Mouse (Mus musculus): Measurements from ENCODE around the gene Csmd2. TPM values are rescaled to one million over a fixed set of nuclear protein-coding genes. Genes with fewer than 3 reads are reported as not detected.

Gene Csmd2
- total RNA-seq, 1 experiment, result 0.80 TPM

DNA sequence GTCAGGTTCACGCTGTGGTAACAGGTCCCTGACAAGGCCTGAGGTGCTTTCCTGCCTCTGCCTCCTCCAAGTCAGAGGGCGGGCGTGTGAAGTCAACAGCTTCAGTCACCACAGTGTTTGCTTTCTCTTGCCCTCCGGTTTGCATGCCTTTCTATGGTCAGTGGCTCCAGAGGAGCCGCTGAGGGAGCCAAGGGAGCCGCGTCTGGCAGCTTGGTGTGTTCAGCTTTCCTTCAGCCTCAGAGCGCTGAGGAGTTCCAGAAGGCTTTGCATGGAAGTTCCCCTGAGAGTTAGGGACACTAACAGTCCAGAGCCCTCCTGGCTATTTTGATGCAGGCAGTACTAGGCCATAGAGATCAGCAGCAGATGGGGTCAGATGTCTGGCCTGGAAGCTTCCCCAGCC, 441.9 kb downstream of the Csmd2 start:
- TF ChIP-seq MAFK (IDR thresholded peaks at IDR 0.05; ENCODE audit: insufficient read depth, low read depth, low read length), result no peak
- TF ChIP-seq ZNF384 (IDR thresholded peaks at IDR 0.05; ENCODE audit: low read depth, low read length), result no peak
- no peak for TF ChIP-seq ZC3H11A (IDR thresholded peaks at IDR 0.05; ENCODE audit: borderline replicate concordance, low read depth, low read length)
- TF ChIP-seq CHD2 (IDR thresholded peaks at IDR 0.05; ENCODE audit: low read depth, low read length), result no peak
- TF ChIP-seq HCFC1 (IDR thresholded peaks at IDR 0.05; ENCODE audit: borderline replicate concordance, insufficient read depth, low read length), result no peak
- DNase-seq (ENCODE audit: low read depth, low spot score), result no peak
- H3K27ac ChIP-seq (ENCODE audit: insufficient read depth, low read depth, low read length, poor library complexity, severe bottlenecking), result no peak overlapping the region
- in situ Hi-C loops (cut with MboI; ENCODE audit: low sequenced_read_pairs in 2 of 2, unreplicated experiment in 2 of 2), result no loop called here
- H3K9me3 ChIP-seq (ENCODE audit: control insufficient read depth, insufficient read depth, low read depth, low read length), result no peaks in the 10 kb centered on the region
- H3K36me3 ChIP-seq (ENCODE audit: control insufficient read depth, insufficient read depth, low read length, poor library complexity, severe bottlenecking), result no peaks in the 10 kb centered on the region
- no peak overlapping the region for H3K4me3 ChIP-seq (ENCODE audit: insufficient read depth in 1 of 2, low read depth in 1 of 2, low read length in 2 of 2, poor library complexity in 1 of 2, severe bottlenecking in 1 of 2)
- H3K9ac ChIP-seq (ENCODE audit: insufficient read depth, low read depth, low read length, poor library complexity, severe bottlenecking), result no peak overlapping the region
- H3K4me1 ChIP-seq (ENCODE audit: control insufficient read depth in 2 of 2, insufficient read depth in 2 of 2, low read length in 2 of 2, poor library complexity in 1 of 2), result no peaks in the 10 kb centered on the region

DNA sequence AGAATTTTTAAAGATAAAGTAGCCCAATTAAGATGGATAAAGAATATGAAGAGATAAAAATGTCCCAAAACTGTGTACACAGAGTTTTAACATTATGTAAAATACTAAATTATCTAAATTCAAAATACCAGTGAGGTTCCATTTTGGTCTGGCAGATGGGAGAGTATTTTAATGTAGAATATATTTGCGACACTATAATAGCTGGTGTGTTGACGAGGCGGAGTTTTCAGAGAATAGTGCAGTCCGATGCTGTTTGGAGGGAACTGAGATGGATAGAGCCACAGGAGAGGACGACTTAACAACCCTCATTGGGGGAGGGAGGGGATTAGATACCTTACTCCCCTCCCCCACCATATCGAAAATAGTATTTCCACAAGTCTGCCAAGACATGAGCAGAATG, 452.9 kb downstream of the Csmd2 start:
- H3K27ac ChIP-seq (ENCODE audit: insufficient read depth, low read depth, low read length, poor library complexity, severe bottlenecking), result no peak overlapping the region
- H3K9ac ChIP-seq (ENCODE audit: insufficient read depth, low read depth, low read length, poor library complexity, severe bottlenecking), result no peak overlapping the region
- DNase-seq (ENCODE audit: low read depth, low spot score), result no peak
- no peaks in the 10 kb centered on the region for H3K36me3 ChIP-seq (ENCODE audit: control insufficient read depth, insufficient read depth, low read length, poor library complexity, severe bottlenecking)
- TF ChIP-seq HCFC1 (IDR thresholded peaks at IDR 0.05; ENCODE audit: borderline replicate concordance, insufficient read depth, low read length) (no peak), CHD2 (IDR thresholded peaks at IDR 0.05; ENCODE audit: low read depth, low read length) (no peak), ZC3H11A (IDR thresholded peaks at IDR 0.05; ENCODE audit: borderline replicate concordance, low read depth, low read length) (no peak), MAFK (IDR thresholded peaks at IDR 0.05; ENCODE audit: insufficient read depth, low read depth, low read length) (no peak), ZNF384 (IDR thresholded peaks at IDR 0.05; ENCODE audit: low read depth, low read length) (no peak)
- no peak overlapping the region for H3K4me3 ChIP-seq (ENCODE audit: insufficient read depth in 1 of 2, low read depth in 1 of 2, low read length in 2 of 2, poor library complexity in 1 of 2, severe bottlenecking in 1 of 2)
- no peaks in the 10 kb centered on the region for H3K4me1 ChIP-seq (ENCODE audit: control insufficient read depth in 2 of 2, insufficient read depth in 2 of 2, low read length in 2 of 2, poor library complexity in 1 of 2)
- in situ Hi-C loops (cut with MboI; ENCODE audit: low sequenced_read_pairs in 2 of 2, unreplicated experiment in 2 of 2), result no loop called here
- no peaks in the 10 kb centered on the region for H3K9me3 ChIP-seq (ENCODE audit: control insufficient read depth, insufficient read depth, low read depth, low read length)

DNA sequence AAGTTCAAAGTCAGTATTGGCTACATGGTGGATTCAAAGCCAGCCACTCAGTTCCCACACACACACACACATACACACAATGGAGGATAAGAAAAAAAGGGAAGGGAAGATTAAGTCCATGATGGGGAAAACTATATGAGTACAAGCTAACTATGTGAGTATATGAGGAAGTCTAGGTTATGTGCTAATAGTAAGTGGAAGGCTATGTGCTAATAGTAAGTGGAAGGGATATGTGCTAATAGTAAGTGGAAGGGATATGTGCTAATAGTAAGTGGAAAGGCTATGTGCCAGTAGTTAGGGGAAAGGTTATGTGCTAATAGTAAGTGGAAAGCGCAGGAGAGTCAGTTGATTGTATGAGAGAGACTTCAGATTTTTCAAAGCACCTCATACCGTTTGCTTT, 453.6 kb downstream of the Csmd2 start:
- H3K9ac ChIP-seq (ENCODE audit: insufficient read depth, low read depth, low read length, poor library complexity, severe bottlenecking), result no peak overlapping the region
- no peak overlapping the region for H3K27ac ChIP-seq (ENCODE audit: insufficient read depth, low read depth, low read length, poor library complexity, severe bottlenecking)
- no peaks in the 10 kb centered on the region for H3K9me3 ChIP-seq (ENCODE audit: control insufficient read depth, insufficient read depth, low read depth, low read length)
- no peak overlapping the region for H3K4me3 ChIP-seq (ENCODE audit: insufficient read depth in 1 of 2, low read depth in 1 of 2, low read length in 2 of 2, poor library complexity in 1 of 2, severe bottlenecking in 1 of 2)
- DNase-seq (ENCODE audit: low read depth, low spot score), result no peak
- in situ Hi-C loops (cut with MboI; ENCODE audit: low sequenced_read_pairs in 2 of 2, unreplicated experiment in 2 of 2), result no loop called here
- no peaks in the 10 kb centered on the region for H3K4me1 ChIP-seq (ENCODE audit: control insufficient read depth in 2 of 2, insufficient read depth in 2 of 2, low read length in 2 of 2, poor library complexity in 1 of 2)
- no peak for TF ChIP-seq ZNF384 (IDR thresholded peaks at IDR 0.05; ENCODE audit: low read depth, low read length)
- TF ChIP-seq ZC3H11A (IDR thresholded peaks at IDR 0.05; ENCODE audit: borderline replicate concordance, low read depth, low read length), result no peak
- TF ChIP-seq MAFK (IDR thresholded peaks at IDR 0.05; ENCODE audit: insufficient read depth, low read depth, low read length), result no peak
- no peak for TF ChIP-seq CHD2 (IDR thresholded peaks at IDR 0.05; ENCODE audit: low read depth, low read length)
- no peak for TF ChIP-seq HCFC1 (IDR thresholded peaks at IDR 0.05; ENCODE audit: borderline replicate concordance, insufficient read depth, low read length)
- no peaks in the 10 kb centered on the region for H3K36me3 ChIP-seq (ENCODE audit: control insufficient read depth, insufficient read depth, low read length, poor library complexity, severe bottlenecking)

DNA sequence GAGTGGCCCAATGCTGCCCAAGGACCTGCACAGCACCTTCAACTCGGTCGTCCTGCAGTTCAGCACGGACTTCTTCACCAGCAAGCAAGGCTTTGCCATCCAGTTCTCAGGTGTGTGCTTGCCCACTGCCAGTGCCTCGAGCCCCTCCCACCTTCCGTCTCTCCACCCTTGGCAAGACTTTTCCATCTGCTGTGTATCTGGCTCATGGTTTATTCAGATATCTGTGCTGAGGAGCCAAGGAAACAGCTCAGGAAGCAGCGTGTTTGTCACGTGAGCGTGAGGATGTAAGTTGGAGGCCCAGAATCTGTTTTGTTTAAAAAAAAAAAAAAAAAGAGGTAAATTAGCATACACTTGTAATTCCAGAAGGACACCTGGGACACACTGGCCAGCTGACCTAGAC, 455.1 kb downstream of the Csmd2 start:
- Histone ChIP-seq H3K9me3 (ENCODE audit: control insufficient read depth, insufficient read depth, low read depth, low read length) (no peaks in the 10 kb centered on the region), H3K4me1 (ENCODE audit: control insufficient read depth in 2 of 2, insufficient read depth in 2 of 2, low read length in 2 of 2, poor library complexity in 1 of 2) (no peaks in the 10 kb centered on the region), H3K9ac (ENCODE audit: insufficient read depth, low read depth, low read length, poor library complexity, severe bottlenecking) (no peak overlapping the region), H3K27ac (ENCODE audit: insufficient read depth, low read depth, low read length, poor library complexity, severe bottlenecking) (no peak overlapping the region), H3K36me3 (ENCODE audit: control insufficient read depth, insufficient read depth, low read length, poor library complexity, severe bottlenecking) (no peaks in the 10 kb centered on the region), H3K4me3 (ENCODE audit: insufficient read depth in 1 of 2, low read depth in 1 of 2, low read length in 2 of 2, poor library complexity in 1 of 2, severe bottlenecking in 1 of 2) (no peak overlapping the region)
- DNase-seq (ENCODE audit: low read depth, low spot score), result no peak
- TF ChIP-seq CHD2 (IDR thresholded peaks at IDR 0.05; ENCODE audit: low read depth, low read length) (no peak), ZC3H11A (IDR thresholded peaks at IDR 0.05; ENCODE audit: borderline replicate concordance, low read depth, low read length) (no peak), MAFK (IDR thresholded peaks at IDR 0.05; ENCODE audit: insufficient read depth, low read depth, low read length) (no peak), ZNF384 (IDR thresholded peaks at IDR 0.05; ENCODE audit: low read depth, low read length) (no peak), HCFC1 (IDR thresholded peaks at IDR 0.05; ENCODE audit: borderline replicate concordance, insufficient read depth, low read length) (no peak)
- in situ Hi-C loops (cut with MboI; ENCODE audit: low sequenced_read_pairs in 2 of 2, unreplicated experiment in 2 of 2), result no loop called here
